Mouse (Mus musculus): ENCODE measurements around the gene Selenof. TPM values are rescaled to one million over a fixed set of nuclear protein-coding genes. Genes with fewer than 3 reads are reported as not detected.
A peak's percentile ranks its signal among the peaks of the same experiment; 100 is the strongest.

Gene Selenof
- polyA plus RNA-seq, 1 experiment from 2014 or later, result 655 TPM

- H3K9ac ChIP-seq, result no peak overlapping the region
- H3K27me3 ChIP-seq, result no peaks in the 10 kb centered on the region
- H3K27ac ChIP-seq, result no peak overlapping the region
- H3K4me2 ChIP-seq (replicated peaks), result no peak overlapping the region
- 88% methylated on average over 7 of the region's 7 CpGs for WGBS
- no peak for ATAC-seq (ENCODE audit: low FRiP score, low read depth)
- H3K4me3 ChIP-seq, result no peak overlapping the region
- no peaks in the 10 kb centered on the region for H3K36me3 ChIP-seq
- peaks cover 42% of the 10 kb centered on the region for H3K4me1 ChIP-seq
- no peaks in the 10 kb centered on the region for H3K9me3 ChIP-seq
Observed at GRCm38 (mm10) chr3:144548186-144548845, 21.8 kb upstream of the Selenof start.

GRCm38 (mm10) chr3:144550036-144550435 lies 20.1 kb upstream of the Selenof start:
- no peak overlapping the region for H3K27ac ChIP-seq
- H3K9ac ChIP-seq, result no peak overlapping the region
- H3K9me3 ChIP-seq, result no peaks in the 10 kb centered on the region
- H3K4me2 ChIP-seq (replicated peaks), result no peak overlapping the region
- 87% methylated on average over 5 of the region's 5 CpGs for WGBS
- H3K4me1 ChIP-seq, result peaks cover 41% of the 10 kb centered on the region
- no peak overlapping the region for H3K4me3 ChIP-seq
- H3K27me3 ChIP-seq, result no peaks in the 10 kb centered on the region
- H3K36me3 ChIP-seq, result no peaks in the 10 kb centered on the region
- ATAC-seq (ENCODE audit: low FRiP score, low read depth), result no peak

GRCm38 (mm10) chr3:144550659-144551058 lies 19.4 kb upstream of the Selenof start:
- Histone ChIP-seq H3K4me1 (peaks cover 35% of the 10 kb centered on the region), H3K9ac (no peak overlapping the region), H3K27me3 (no peaks in the 10 kb centered on the region), H3K9me3 (no peaks in the 10 kb centered on the region), H3K4me2 (replicated peaks) (no peak overlapping the region), H3K27ac (no peak overlapping the region), H3K4me3 (no peak overlapping the region), H3K36me3 (no peaks in the 10 kb centered on the region)
- no peak for ATAC-seq (ENCODE audit: low FRiP score, low read depth)
- WGBS, result 88% methylated on average over 5 of the region's 5 CpGs

GRCm38 (mm10) chr3:144551416-144551815 lies 18.7 kb upstream of the Selenof start:
- H3K9ac ChIP-seq, result no peak overlapping the region
- no peak for ATAC-seq (ENCODE audit: low FRiP score, low read depth)
- peak overlapping the region; percentile 58; the same call in 1 of the 2 replicates for H3K27ac ChIP-seq
- no peaks in the 10 kb centered on the region for H3K9me3 ChIP-seq
- no peak overlapping the region for H3K4me3 ChIP-seq
- no peaks in the 10 kb centered on the region for H3K27me3 ChIP-seq
- WGBS, result 73% methylated on average over 4 of the region's 4 CpGs
- no peaks in the 10 kb centered on the region for H3K36me3 ChIP-seq
- H3K4me2 ChIP-seq (replicated peaks), result no peak overlapping the region
- H3K4me1 ChIP-seq, result peaks cover 30% of the 10 kb centered on the region

- Histone ChIP-seq H3K27ac (no peak overlapping the region), H3K4me2 (replicated peaks) (no peak overlapping the region), H3K4me1 (peaks cover 42% of the 10 kb centered on the region), H3K9me3 (no peaks in the 10 kb centered on the region), H3K9ac (no peak overlapping the region), H3K4me3 (no peak overlapping the region), H3K27me3 (no peaks in the 10 kb centered on the region), H3K36me3 (no peaks in the 10 kb centered on the region)
- ATAC-seq (ENCODE audit: low FRiP score, low read depth), result no peak
- 66% methylated on average over 7 of the region's 7 CpGs for WGBS
Observed at GRCm38 (mm10) chr3:144553942-144554341, 16.2 kb upstream of the Selenof start.

- H3K27me3 ChIP-seq, result no peaks in the 10 kb centered on the region
- H3K9me3 ChIP-seq, result no peaks in the 10 kb centered on the region
- H3K4me2 ChIP-seq (replicated peaks), result no peak overlapping the region
- no peaks in the 10 kb centered on the region for H3K36me3 ChIP-seq
- peaks cover 47% of the 10 kb centered on the region for H3K4me1 ChIP-seq
- ATAC-seq (ENCODE audit: low FRiP score, low read depth), result no peak
- no peak overlapping the region for H3K27ac ChIP-seq
- H3K4me3 ChIP-seq, result no peak overlapping the region
- H3K9ac ChIP-seq, result no peak overlapping the region
- 74% methylated on average over 9 of the region's 9 CpGs for WGBS
Observed at GRCm38 (mm10) chr3:144554503-144554902, 15.6 kb upstream of the Selenof start.

GRCm38 (mm10) chr3:144555144-144555543 lies 15.0 kb upstream of the Selenof start:
- H3K36me3 ChIP-seq, result no peaks in the 10 kb centered on the region
- WGBS, result 91% methylated on average over 7 of the region's 7 CpGs
- H3K27ac ChIP-seq, result no peak overlapping the region
- no peaks in the 10 kb centered on the region for H3K9me3 ChIP-seq
- peaks cover 50% of the 10 kb centered on the region for H3K4me1 ChIP-seq
- ATAC-seq (ENCODE audit: low FRiP score, low read depth), result no peak
- no peak overlapping the region for H3K4me2 ChIP-seq (replicated peaks)
- H3K9ac ChIP-seq, result no peak overlapping the region
- H3K4me3 ChIP-seq, result no peak overlapping the region
- no peaks in the 10 kb centered on the region for H3K27me3 ChIP-seq

- Histone ChIP-seq H3K4me1 (peaks cover 47% of the 10 kb centered on the region), H3K27me3 (no peaks in the 10 kb centered on the region)
Observed at GRCm38 (mm10) chr3:144556625-144557324, 13.3 kb upstream of the Selenof start.

GRCm38 (mm10) chr3:144558274-144558673 lies 11.8 kb upstream of the Selenof start:
- Histone ChIP-seq H3K4me2 (replicated peaks) (peak overlapping the region; percentile 32), H3K9ac (no peak overlapping the region), H3K36me3 (no peaks in the 10 kb centered on the region), H3K4me1 (peaks cover 38% of the 10 kb centered on the region), H3K27me3 (no peaks in the 10 kb centered on the region), H3K4me3 (no peak overlapping the region), H3K27ac (peak overlapping the region; percentile 44; the same call in 1 of the 2 replicates), H3K9me3 (no peaks in the 10 kb centered on the region)
- peak; percentile 44 for ATAC-seq (ENCODE audit: low FRiP score, low read depth)
- WGBS, result 43% methylated on average over 5 of the region's 5 CpGs

More at GRCm38 (mm10) chr3:144556625-144557324, 13.3 kb upstream of the Selenof start:
- no peaks in the 10 kb centered on the region for H3K9me3 ChIP-seq
- peak overlapping the region; percentile 15 for H3K4me3 ChIP-seq
- H3K27ac ChIP-seq, result no peak overlapping the region
- 7% methylated on average over 16 of the region's 16 CpGs for WGBS
- H3K4me2 ChIP-seq (replicated peaks), result peak overlapping the region; percentile 50
- no peaks in the 10 kb centered on the region for H3K36me3 ChIP-seq
- no peak for ATAC-seq (ENCODE audit: low FRiP score, low read depth)
- peak overlapping the region; percentile 35; the same call in 1 of the 2 replicates for H3K9ac ChIP-seq

GRCm38 (mm10) chr3:144561511-144562250 lies 8.4 kb upstream of the Selenof start:
- 76% methylated on average over 22 of the region's 22 CpGs for WGBS
- no peak overlapping the region for H3K4me3 ChIP-seq
- no peak overlapping the region for H3K27ac ChIP-seq
- H3K36me3 ChIP-seq, result no peaks in the 10 kb centered on the region
- H3K27me3 ChIP-seq, result no peaks in the 10 kb centered on the region
- H3K4me2 ChIP-seq (replicated peaks), result no peak overlapping the region
- ATAC-seq (ENCODE audit: low FRiP score, low read depth), result no peak
- no peaks in the 10 kb centered on the region for H3K9me3 ChIP-seq
- H3K9ac ChIP-seq, result no peak overlapping the region
- H3K4me1 ChIP-seq, result peaks cover 33% of the 10 kb centered on the region

- no peaks in the 10 kb centered on the region for H3K27me3 ChIP-seq
- 88% methylated on average over 7 of the region's 7 CpGs for WGBS
- H3K27ac ChIP-seq, result no peak overlapping the region
- ATAC-seq (ENCODE audit: low FRiP score, low read depth), result no peak
- H3K36me3 ChIP-seq, result no peaks in the 10 kb centered on the region
- no peaks in the 10 kb centered on the region for H3K9me3 ChIP-seq
- peaks cover 29% of the 10 kb centered on the region for H3K4me1 ChIP-seq
- no peak overlapping the region for H3K9ac ChIP-seq
- no peak overlapping the region for H3K4me2 ChIP-seq (replicated peaks)
- H3K4me3 ChIP-seq, result no peak overlapping the region
Observed at GRCm38 (mm10) chr3:144563916-144564315, 6.2 kb upstream of the Selenof start.

- 89% methylated on average over 7 of the region's 7 CpGs for WGBS
- ATAC-seq (ENCODE audit: low FRiP score, low read depth), result no peak
- H3K4me2 ChIP-seq (replicated peaks), result no peak overlapping the region
- no peaks in the 10 kb centered on the region for H3K36me3 ChIP-seq
- no peak overlapping the region for H3K4me3 ChIP-seq
- H3K9ac ChIP-seq, result no peak overlapping the region
- peaks cover 23% of the 10 kb centered on the region for H3K4me1 ChIP-seq
- H3K27ac ChIP-seq, result no peak overlapping the region
- no peaks in the 10 kb centered on the region for H3K9me3 ChIP-seq
- no peaks in the 10 kb centered on the region for H3K27me3 ChIP-seq
Observed at GRCm38 (mm10) chr3:144565212-144565611, 4.9 kb upstream of the Selenof start.
